Mouse (Mus musculus) brain, embryonic 14.5 days (tissue): Measurements from ENCODE around the gene Nek8. TPM values are rescaled to one million over a fixed set of nuclear protein-coding genes. Genes with fewer than 3 reads are reported as not detected.

ENCODE experiments used
- DNase-seq: peaks from one replicate; pipeline ENCODE4 v3.0.0-alpha.2; 2011; ENCODE audit warnings: low read depth
- CTCF ChIP-seq: fragments of 200-500 bp; IDR thresholded peaks from 2 replicates; pipeline ENCODE4 v1.5.1; 2012; ENCODE audit warnings: inconsistent platforms, mild to moderate bottlenecking, moderate library complexity, borderline replicate concordance; ENCODE audit not compliant: insufficient read depth, insufficient read length; ENCODE audit errors: extremely low read depth
- POLR2A ChIP-seq: fragments of 200-500 bp; IDR thresholded peaks from 2 replicates; pipeline ENCODE4 v1.6.1; 2012; ENCODE audit warnings: mild to moderate bottlenecking, inconsistent platforms, borderline replicate concordance; ENCODE audit not compliant: poor library complexity, insufficient read depth, insufficient read length, severe bottlenecking; ENCODE audit errors: extremely low read depth
- polyA plus RNA-seq: library from polyadenylated mRNA; depleted of rRNA; stranded (reverse); fragments of >200 nt; gene quantifications from 2 replicates; pipeline ENCODE4 v1.2.3, GENCODE M21; 2012; rRNA removed

The Nek8 gene
- polyA plus RNA-seq, 1 experiment = 8.1 TPM

DNA sequence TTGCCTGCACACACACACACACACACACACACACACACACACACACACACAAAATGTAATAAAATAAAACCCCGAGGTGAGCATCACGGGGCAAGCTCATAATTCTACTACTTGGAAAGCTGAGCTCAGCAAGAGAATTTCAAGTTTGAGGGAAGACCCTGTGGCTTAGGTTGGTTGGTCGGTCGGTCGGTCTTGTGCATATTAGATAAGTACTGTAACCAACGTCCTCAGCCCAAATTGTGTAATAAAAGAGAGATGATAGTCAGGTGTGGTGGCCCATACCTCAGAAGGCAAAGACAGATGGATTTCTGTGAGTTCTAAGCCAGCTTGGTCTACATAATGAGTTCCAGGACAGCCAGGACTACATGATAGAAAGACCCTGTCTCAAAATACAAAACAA is 42.6 kb downstream of the Nek8 start:
- no peak for TF ChIP-seq POLR2A
- TF ChIP-seq CTCF = no peak
- no peak for DNase-seq

DNA sequence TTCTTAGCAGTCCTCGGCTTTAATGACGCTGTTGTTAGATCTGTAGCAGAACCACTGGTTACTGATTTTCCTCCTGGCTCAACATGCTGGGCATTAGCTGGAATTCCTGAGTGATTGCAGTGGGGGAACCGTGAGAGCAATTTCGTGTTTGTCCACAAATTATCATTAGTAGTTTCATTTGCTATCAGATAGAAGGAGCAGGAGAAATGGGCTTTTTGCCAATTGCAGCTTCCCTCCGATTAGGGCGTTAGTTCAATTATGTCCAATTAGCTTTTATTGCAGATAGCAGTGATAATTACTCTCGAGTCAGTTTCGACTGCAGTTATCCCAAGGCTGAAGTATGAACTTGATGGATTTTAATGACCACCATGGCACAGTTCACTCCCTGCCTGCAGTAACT is 47.0 kb downstream of the Nek8 start:
- TF ChIP-seq POLR2A = no peak
- no peak for TF ChIP-seq CTCF
- peak; percentile 66 for DNase-seq

DNA sequence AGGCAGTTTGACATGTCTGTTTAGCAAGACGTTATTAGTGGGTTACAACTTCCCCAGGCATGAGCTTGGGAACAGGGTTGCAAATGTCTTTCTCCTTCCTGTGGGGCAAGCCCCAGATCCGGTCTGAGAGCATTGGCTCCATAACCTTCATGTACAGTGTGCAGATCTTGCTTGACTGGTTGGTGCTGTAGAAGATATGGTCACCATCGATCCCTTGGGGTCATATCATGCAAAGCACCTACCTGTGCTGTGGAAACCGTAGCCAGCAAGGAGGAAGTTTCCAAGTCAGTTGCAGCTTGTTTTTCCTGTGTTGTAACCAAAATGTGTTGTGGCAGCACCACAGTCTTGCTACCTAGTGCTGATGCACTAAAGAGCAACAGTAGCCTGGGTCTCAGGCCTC is 49.7 kb downstream of the Nek8 start:
- no peak for DNase-seq
- TF ChIP-seq CTCF = no peak
- TF ChIP-seq POLR2A = no peak

DNA sequence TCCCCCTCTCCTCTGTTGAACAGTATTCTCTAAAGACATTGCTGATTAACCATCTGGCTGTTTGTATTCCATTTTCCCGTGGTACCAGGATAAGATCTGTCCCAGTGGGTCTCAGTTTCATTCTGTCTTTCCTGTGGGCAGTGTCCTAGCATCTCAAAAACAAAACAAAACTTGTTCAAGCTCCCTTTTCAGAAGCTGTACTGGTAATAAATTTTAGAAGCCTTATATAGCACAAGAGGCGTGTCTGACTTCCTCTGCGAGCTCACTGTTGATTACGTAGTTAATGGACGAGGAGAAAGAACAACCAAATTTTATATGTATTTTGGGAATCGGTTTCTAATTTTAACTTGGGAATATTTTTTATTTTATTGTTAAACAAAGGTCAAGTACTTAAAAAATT is 50.8 kb downstream of the Nek8 start:
- no peak for TF ChIP-seq POLR2A
- no peak for TF ChIP-seq CTCF
- peak; percentile 17 for DNase-seq

DNA sequence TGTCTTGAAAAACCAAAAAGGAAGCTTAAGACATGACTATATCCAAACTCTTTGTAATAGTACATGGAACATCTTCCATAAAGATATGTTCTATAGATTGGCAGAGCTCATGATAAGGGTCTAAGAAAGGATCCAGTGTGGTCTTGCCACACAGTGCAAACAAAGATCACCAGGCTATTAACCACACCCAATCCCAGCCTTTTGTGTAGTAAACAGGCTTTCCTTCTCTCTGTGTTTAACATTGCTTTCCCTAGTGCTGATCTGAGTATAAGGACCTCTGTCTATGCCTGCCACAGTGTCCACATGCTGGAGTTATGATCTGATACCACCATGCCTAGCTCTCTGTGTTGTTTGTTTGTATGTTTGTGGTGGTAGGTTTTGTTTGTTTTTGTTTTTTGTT is 52.7 kb downstream of the Nek8 start:
- TF ChIP-seq POLR2A = no peak
- no peak for TF ChIP-seq CTCF
- no peak for DNase-seq

DNA sequence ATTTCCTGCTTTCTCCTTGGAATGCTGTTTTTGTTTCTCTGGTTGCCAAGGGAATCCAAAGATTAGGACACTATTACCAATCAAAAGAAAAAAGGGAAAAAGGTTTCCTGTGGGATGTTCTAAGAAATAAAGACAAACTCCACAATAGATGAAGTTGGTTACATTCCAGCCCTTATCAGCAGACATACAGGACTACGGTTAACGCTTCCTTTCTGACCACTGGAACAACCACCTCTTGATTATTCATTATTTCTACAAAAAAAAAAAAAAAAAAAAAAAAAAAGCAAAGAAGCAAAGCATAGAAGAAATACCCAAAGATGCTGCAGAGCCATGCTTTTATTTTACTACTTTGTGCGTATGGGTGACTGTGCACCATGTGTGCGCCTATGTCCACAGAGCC is 53.7 kb downstream of the Nek8 start:
- no peak for DNase-seq
- TF ChIP-seq POLR2A (no peak), CTCF (no peak)

DNA sequence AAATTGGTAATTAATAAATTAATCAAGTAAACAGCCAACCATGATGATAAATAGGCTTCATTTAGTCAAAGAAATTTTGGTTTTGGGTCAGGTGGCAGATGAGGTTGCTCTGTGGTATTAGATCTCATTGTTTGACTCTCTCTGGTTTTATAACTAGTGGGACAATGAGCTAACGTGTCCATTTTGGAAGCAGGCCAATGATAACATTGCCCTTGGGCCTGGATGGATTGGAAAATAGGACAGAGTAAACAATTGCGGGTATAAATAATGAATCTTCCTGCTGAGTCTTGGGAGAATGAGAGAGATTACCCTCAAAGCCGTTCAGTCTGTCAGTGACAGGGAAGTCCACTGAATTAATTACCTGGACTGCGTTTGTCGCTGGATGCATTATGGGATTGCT is 55.3 kb downstream of the Nek8 start:
- TF ChIP-seq CTCF (no peak), POLR2A (no peak)
- peak; percentile 45 for DNase-seq

DNA sequence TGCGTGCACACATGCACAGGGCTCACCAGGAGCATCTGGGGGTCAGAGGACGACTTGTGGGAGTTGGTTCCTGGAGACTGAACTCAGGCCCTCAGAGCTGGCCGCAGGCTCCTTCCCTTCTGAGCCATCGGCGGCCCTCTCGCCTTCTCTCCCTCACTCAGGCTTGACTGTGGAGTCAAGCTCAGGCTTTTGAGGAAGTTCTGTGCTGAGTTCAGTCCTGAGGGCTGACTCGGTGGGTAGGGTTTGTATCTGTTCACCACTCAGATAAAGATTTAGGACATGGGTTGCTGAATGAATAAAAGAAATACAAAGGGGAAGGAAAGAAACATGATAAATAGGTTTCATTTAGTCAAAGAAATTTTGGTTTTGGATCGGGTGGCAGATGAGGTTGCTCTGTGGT is 56.6 kb downstream of the Nek8 start:
- TF ChIP-seq POLR2A (no peak), CTCF (no peak)
- DNase-seq = no peak

DNA sequence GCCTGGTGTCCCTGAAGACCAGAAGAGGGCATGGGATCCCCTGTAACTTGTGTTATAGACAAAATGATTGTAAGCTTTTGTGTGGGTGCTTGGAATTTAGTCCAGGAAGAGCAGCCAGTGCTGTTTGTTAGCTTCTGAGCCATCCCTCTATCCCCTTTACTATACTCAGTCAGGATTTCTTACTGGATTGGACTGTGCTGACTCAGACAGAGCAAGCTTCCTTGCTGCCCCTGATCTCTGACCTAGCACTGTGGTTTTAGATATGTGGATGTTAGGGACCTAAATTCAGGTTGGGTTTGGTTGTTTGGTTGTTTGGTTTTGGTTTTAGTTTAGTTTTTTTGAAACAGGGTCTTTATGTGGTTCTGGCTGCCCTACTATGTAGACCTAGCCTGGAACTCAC is 58.0 kb downstream of the Nek8 start:
- DNase-seq = no peak
- TF ChIP-seq CTCF (no peak), POLR2A (no peak)

DNA sequence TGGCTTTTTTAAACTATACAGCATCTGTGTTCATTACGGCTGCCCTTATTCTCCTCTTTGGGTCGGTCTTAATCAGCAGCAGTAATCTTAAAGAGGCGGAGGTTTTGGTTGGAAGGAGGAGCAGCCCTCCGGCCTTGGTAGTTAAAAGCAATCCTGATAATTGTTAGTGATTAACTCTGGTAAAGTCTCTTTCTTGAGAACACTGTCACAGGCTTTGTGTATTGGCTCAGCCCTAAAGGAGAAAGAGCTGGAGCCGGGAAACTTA is 60.4 kb downstream of the Nek8 start:
- DNase-seq = no peak
- TF ChIP-seq POLR2A = no peak
- no peak for TF ChIP-seq CTCF

Other genes starting within 250 kb of the Nek8 start
- 173 and 174 TPM in 2 replicates for gene Sez6, start 245.9 kb downstream of the Nek8 start, polyA plus RNA-seq
- gene Phf12, start 193.9 kb downstream of the Nek8 start, polyA plus RNA-seq = 64.7 and 76.0 TPM in 2 replicates
- gene Dhrs13, start 144.4 kb downstream of the Nek8 start, polyA plus RNA-seq = 30.9 and 38.7 TPM in 2 replicates
- 111 and 112 TPM in 2 replicates for gene Flot2, start 138.7 kb downstream of the Nek8 start, polyA plus RNA-seq
- gene Eral1, start 96.3 kb downstream of the Nek8 start, polyA plus RNA-seq = 31.5 and 40.6 TPM in 2 replicates
- 19.8 and 36.5 TPM in 2 replicates for gene Fam222b, start 82.0 kb downstream of the Nek8 start, polyA plus RNA-seq
- 204 and 250 TPM in 2 replicates for gene Traf4, start 11.1 kb downstream of the Nek8 start, polyA plus RNA-seq
- gene Tlcd1, start within 50 bp of the Nek8 start, polyA plus RNA-seq = 13.1 and 15.4 TPM in 2 replicates
- 1,462 and 1,587 TPM in 2 replicates for gene Rpl23a, start 6.9 kb upstream of the Nek8 start, polyA plus RNA-seq
- gene Rab34, start 11.8 kb upstream of the Nek8 start, polyA plus RNA-seq = 67.6 and 98.9 TPM in 2 replicates
- gene Proca1, start 16.7 kb upstream of the Nek8 start, polyA plus RNA-seq = 0.43 and 1.0 TPM in 2 replicates
- 109 and 130 TPM in 2 replicates for gene Sdf2, start 69.1 kb upstream of the Nek8 start, polyA plus RNA-seq
- 17.3 and 39.5 TPM in 2 replicates for gene Supt6, start 69.3 kb upstream of the Nek8 start, polyA plus RNA-seq
- gene 2610507B11Rik, start 85.1 kb upstream of the Nek8 start, polyA plus RNA-seq = 60.9 and 71.2 TPM in 2 replicates
- 0.49 and 0.72 TPM in 2 replicates for gene BC030499, start 114.2 kb upstream of the Nek8 start, polyA plus RNA-seq
- 22.0 and 42.0 TPM in 2 replicates for gene Spag5, start 124.9 kb upstream of the Nek8 start, polyA plus RNA-seq
- gene Aldoc, start 146.3 kb upstream of the Nek8 start, polyA plus RNA-seq = 126 and 134 TPM in 2 replicates
- gene Pigs, start 151.7 kb upstream of the Nek8 start, polyA plus RNA-seq = 75.3 and 81.7 TPM in 2 replicates
- 137 and 174 TPM in 2 replicates for gene Unc119, start 166.8 kb upstream of the Nek8 start, polyA plus RNA-seq
- gene Foxn1, start 209.9 kb upstream of the Nek8 start, polyA plus RNA-seq = 0.03 TPM in 2 replicates
- not detected in 2 replicates for gene Slc13a2, start 245.5 kb upstream of the Nek8 start, polyA plus RNA-seq